Mouse (Mus musculus): ENCODE data around the gene Kdm2b.
"Not testable (repeated sequence)": the region's sequence is repeated elsewhere in the genome, so short reads cannot be mapped to it uniquely, and the experiment has no call there.

The Kdm2b gene

GRCm38 (mm10) chr5:122974701-122975100 lies 14.9 kb downstream of the Kdm2b start:
- not testable (repeated sequence) for DNase-seq (ENCODE audit: low spot score in 2 of 2)

- DNase-seq (ENCODE audit: low spot score in 2 of 2) = no peak
Measured at GRCm38 (mm10) chr5:122972116-122972515, 17.5 kb downstream of the Kdm2b start.

- DNase-seq (ENCODE audit: low spot score in 2 of 2) = no peak
Measured at GRCm38 (mm10) chr5:122971438-122971837, 18.2 kb downstream of the Kdm2b start.

- no peak for DNase-seq (ENCODE audit: low spot score in 2 of 2)
Measured at GRCm38 (mm10) chr5:122970056-122970455, 19.6 kb downstream of the Kdm2b start.

- peak; percentile 56 to 78 for DNase-seq (ENCODE audit: low spot score in 2 of 2)
Measured at GRCm38 (mm10) chr5:122968322-122968721, 21.3 kb downstream of the Kdm2b start.

GRCm38 (mm10) chr5:122965427-122965826 lies 24.2 kb downstream of the Kdm2b start:
- DNase-seq (ENCODE audit: low spot score in 2 of 2) = no peak

- DNase-seq (ENCODE audit: low spot score in 2 of 2) = no peak
Measured at GRCm38 (mm10) chr5:122964853-122965252, 24.8 kb downstream of the Kdm2b start.

GRCm38 (mm10) chr5:122961905-122962304 lies 27.7 kb downstream of the Kdm2b start:
- no peak for DNase-seq (ENCODE audit: low spot score in 2 of 2)

GRCm38 (mm10) chr5:122959391-122959790 lies 30.2 kb downstream of the Kdm2b start:
- DNase-seq (ENCODE audit: low spot score in 2 of 2) = no peak

- no peak for DNase-seq (ENCODE audit: low spot score in 2 of 2)
Measured at GRCm38 (mm10) chr5:122956059-122956458, 33.6 kb downstream of the Kdm2b start.

- peak in 1 of 2 experiments; percentile 28 for DNase-seq (ENCODE audit: low spot score in 2 of 2)
Measured at GRCm38 (mm10) chr5:122951913-122952641, 37.5 kb downstream of the Kdm2b start.

GRCm38 (mm10) chr5:122951056-122951912 lies 38.3 kb downstream of the Kdm2b start:
- DNase-seq (ENCODE audit: low spot score in 2 of 2) = peak; percentile 46 to 49

GRCm38 (mm10) chr5:122950329-122950953 lies 39.2 kb downstream of the Kdm2b start:
- no peak for DNase-seq (ENCODE audit: low spot score in 2 of 2)

GRCm38 (mm10) chr5:122949101-122949500 lies 40.5 kb downstream of the Kdm2b start:
- no peak for DNase-seq (ENCODE audit: low spot score in 2 of 2)

GRCm38 (mm10) chr5:122947534-122947933 lies 42.1 kb downstream of the Kdm2b start:
- DNase-seq (ENCODE audit: low spot score in 2 of 2) = no peak

GRCm38 (mm10) chr5:122938676-122939075 lies 50.9 kb downstream of the Kdm2b start:
- no peak for DNase-seq (ENCODE audit: low spot score in 2 of 2)

GRCm38 (mm10) chr5:122937958-122938540 lies 51.6 kb downstream of the Kdm2b start:
- DNase-seq (ENCODE audit: low spot score in 2 of 2) = no peak

GRCm38 (mm10) chr5:122937031-122937430 lies 52.6 kb downstream of the Kdm2b start:
- no peak for DNase-seq (ENCODE audit: low spot score in 2 of 2)

- no peak for DNase-seq (ENCODE audit: low spot score in 2 of 2)
Measured at GRCm38 (mm10) chr5:122935810-122936209, 53.8 kb downstream of the Kdm2b start.

GRCm38 (mm10) chr5:122930991-122931390 lies 58.6 kb downstream of the Kdm2b start:
- no peak for DNase-seq (ENCODE audit: low spot score in 2 of 2)

- DNase-seq (ENCODE audit: low spot score in 2 of 2) = no peak
Measured at GRCm38 (mm10) chr5:122928293-122928692, 61.3 kb downstream of the Kdm2b start.

- DNase-seq (ENCODE audit: low spot score in 2 of 2) = no peak
Measured at GRCm38 (mm10) chr5:122927703-122928102, 61.9 kb downstream of the Kdm2b start.

Measured in urinary bladder, adult 18-20 months (tissue).